Mouse (Mus musculus) myocyte (in vitro differentiated cells): ENCODE measurements around the gene Hist1h2ab. TPM values are rescaled to one million over a fixed set of nuclear protein-coding genes. Genes with fewer than 3 reads are reported as not detected.
A peak's percentile ranks its signal among the peaks of the same experiment; 100 is the strongest.
"Not testable (repeated sequence)": the region's sequence is repeated elsewhere in the genome, so short reads cannot be mapped to it uniquely, and the experiment has no call there.

Experiments used
- H3K27me3 ChIP-seq: one replicate; pipeline ENCODE4 v1.6.1; 2011; ENCODE audit not compliant: control insufficient read depth, insufficient read depth, insufficient read length
- H3K36me3 ChIP-seq: one replicate; pipeline ENCODE4 v1.6.1; 2011; ENCODE audit not compliant: control insufficient read depth, insufficient read depth
- H3K4me2 ChIP-seq: one replicate; pipeline ENCODE4 v1.6.1; 2011; ENCODE audit warnings: low read depth, control low read depth
- H3K4me3 ChIP-seq: one replicate; pipeline ENCODE4 v1.5.1; 2011; ENCODE audit warnings: mild to moderate bottlenecking, control low read depth, moderate library complexity
- H3K79me2 ChIP-seq: one replicate; pipeline ENCODE4 v1.6.1; 2011; ENCODE audit not compliant: control insufficient read depth, insufficient read depth
- H3ac ChIP-seq: one replicate; pipeline ENCODE4 v1.6.1; 2011; ENCODE audit not compliant: control insufficient read depth, insufficient read length
- CEBPB ChIP-seq: IDR thresholded peaks from 2 replicates; pipeline ENCODE4 v1.6.1; 2011; ENCODE audit warnings: mild to moderate bottlenecking, moderate library complexity; ENCODE audit not compliant: poor library complexity, insufficient read depth, severe bottlenecking
- E2F4 ChIP-seq: IDR thresholded peaks from one replicate; pipeline ENCODE4 v1.6.1; 2011; ENCODE audit warnings: mild to moderate bottlenecking, control low read depth, moderate library complexity; ENCODE audit not compliant: insufficient read depth
- MAX ChIP-seq: IDR thresholded peaks from one replicate; pipeline ENCODE4 v1.6.1; 2011; ENCODE audit warnings: low read depth, mild to moderate bottlenecking, control low read depth
- MYOD1 ChIP-seq, 3 experiments: IDR thresholded peaks; one replicate each; pipeline ENCODE4 v1.6.1; 2011; ENCODE audit warnings: control low read depth in 2 of 3, low read depth in 2 of 3, mild to moderate bottlenecking in 2 of 3, moderate library complexity in 1 of 3; ENCODE audit not compliant: insufficient read length in 2 of 3, control insufficient read depth in 1 of 3
- MYOG ChIP-seq, 3 experiments: IDR thresholded peaks; one replicate each; pipeline ENCODE4 v1.6.1; 2011; ENCODE audit warnings: control low read depth in 2 of 3, low read depth in 2 of 3, mild to moderate bottlenecking in 2 of 3; ENCODE audit not compliant: insufficient read length in 2 of 3, control insufficient read depth in 1 of 3, insufficient read depth in 1 of 3
- POLR2A ChIP-seq: IDR thresholded peaks from one replicate; pipeline ENCODE4 v1.6.1; 2011; ENCODE audit warnings: low read depth, mild to moderate bottlenecking, control low read depth, moderate library complexity; ENCODE audit not compliant: insufficient read length
- POLR2AphosphoS2 ChIP-seq: IDR thresholded peaks from one replicate; pipeline ENCODE4 v1.6.1; 2011; ENCODE audit warnings: low read depth, control low read depth; ENCODE audit not compliant: insufficient read length
- REST ChIP-seq: IDR thresholded peaks from one replicate; pipeline ENCODE4 v1.6.1; 2011; ENCODE audit warnings: mild to moderate bottlenecking, control low read depth, moderate library complexity; ENCODE audit not compliant: insufficient read depth, insufficient read length
- SRF ChIP-seq: IDR thresholded peaks from one replicate; pipeline ENCODE4 v1.6.1; 2011; ENCODE audit warnings: low read depth; ENCODE audit not compliant: control insufficient read depth, insufficient read length
- TCF12 ChIP-seq: IDR thresholded peaks from one replicate; pipeline ENCODE4 v1.6.1; 2011; ENCODE audit warnings: mild to moderate bottlenecking, control low read depth; ENCODE audit not compliant: poor library complexity, insufficient read depth, severe bottlenecking
- TCF3 ChIP-seq: IDR thresholded peaks from one replicate; pipeline ENCODE4 v1.6.1; 2011; ENCODE audit warnings: low read depth, control low read depth; ENCODE audit not compliant: insufficient read length
- USF1 ChIP-seq: IDR thresholded peaks from one replicate; pipeline ENCODE4 v1.6.1; 2011; ENCODE audit warnings: low read depth, mild to moderate bottlenecking, control low read depth, moderate library complexity
- polyA plus RNA-seq: library from polyadenylated mRNA; unstranded; fragments of >200 nt; fragmentation: generic; extraction: Trizol; gene quantifications from one replicate; pipeline ENCODE4 v1.2.1, GENCODE M21; 2012; ENCODE audit warnings: missing spikeins

The Hist1h2ab gene
- polyA plus RNA-seq, 1 experiment, result 2.1 TPM

GRCm38 (mm10) chr13:23764324-23765171, 13.6 kb downstream of the Hist1h2ab start:
- TF ChIP-seq POLR2A (peak; percentile 6), MYOD1 (IDR thresholded peaks at IDR 0.05; ENCODE audit: control insufficient read depth in 1 of 3, insufficient read length in 2 of 3, low read depth in 2 of 3) (no peak), POLR2AphosphoS2 (peak; percentile 67), MAX (no peak), E2F4 (no peak), USF1 (no peak), CEBPB (no peak), REST (no peak)
- no peaks in the 10 kb centered on the region for H3K36me3 ChIP-seq
- no peaks in the 10 kb centered on the region for H3K79me2 ChIP-seq
- H3K4me2 ChIP-seq, result peak overlapping the region; percentile 100
- no peaks in the 10 kb centered on the region for H3K27me3 ChIP-seq
- peak overlapping the region; percentile 29 for H3K4me3 ChIP-seq
- no peak overlapping the region for H3ac ChIP-seq

- H3K4me2 ChIP-seq, result no peak overlapping the region
- no peak overlapping the region for H3ac ChIP-seq
- H3K4me3 ChIP-seq, result peak overlapping the region; percentile 29
- no peaks in the 10 kb centered on the region for H3K79me2 ChIP-seq
- H3K36me3 ChIP-seq, result no peaks in the 10 kb centered on the region
- no peaks in the 10 kb centered on the region for H3K27me3 ChIP-seq
- TF ChIP-seq E2F4 (no peak), REST (no peak), CEBPB (no peak), POLR2AphosphoS2 (no peak)
Measured at GRCm38 (mm10) chr13:23765172-23765513, 14.2 kb downstream of the Hist1h2ab start.

- Histone ChIP-seq H3K36me3 (no peaks in the 10 kb centered on the region), H3K4me3 (no peak overlapping the region), H3K4me2 (no peak overlapping the region), H3K79me2 (no peaks in the 10 kb centered on the region), H3ac (no peak overlapping the region), H3K27me3 (no peaks in the 10 kb centered on the region)
- no peak for TF ChIP-seq CEBPB
- no peak for TF ChIP-seq TCF3
- no peak for TF ChIP-seq REST
- no peak for TF ChIP-seq POLR2A
Measured at GRCm38 (mm10) chr13:23766772-23767171, 15.8 kb downstream of the Hist1h2ab start.

GRCm38 (mm10) chr13:23768834-23769397, 18.0 kb downstream of the Hist1h2ab start:
- no peaks in the 10 kb centered on the region for H3K36me3 ChIP-seq
- no peak overlapping the region for H3K4me2 ChIP-seq
- no peaks in the 10 kb centered on the region for H3K79me2 ChIP-seq
- H3K27me3 ChIP-seq, result no peaks in the 10 kb centered on the region
- no peak overlapping the region for H3K4me3 ChIP-seq
- no peak overlapping the region for H3ac ChIP-seq
- no peak for TF ChIP-seq TCF12
- no peak for TF ChIP-seq POLR2AphosphoS2
- no peak for TF ChIP-seq TCF3
- no peak for TF ChIP-seq SRF
- TF ChIP-seq CEBPB, result no peak
- no peak for TF ChIP-seq REST
- no peak for TF ChIP-seq MYOG (IDR thresholded peaks at IDR 0.05; ENCODE audit: control insufficient read depth in 1 of 3, insufficient read depth in 1 of 3, insufficient read length in 2 of 3, low read depth in 2 of 3)
- no peak for TF ChIP-seq POLR2A
- TF ChIP-seq USF1, result no peak
- no peak for TF ChIP-seq MYOD1 (IDR thresholded peaks at IDR 0.05; ENCODE audit: control insufficient read depth in 1 of 3, insufficient read length in 2 of 3, low read depth in 2 of 3)
- no peak for TF ChIP-seq MAX
- no peak for TF ChIP-seq E2F4

DNA sequence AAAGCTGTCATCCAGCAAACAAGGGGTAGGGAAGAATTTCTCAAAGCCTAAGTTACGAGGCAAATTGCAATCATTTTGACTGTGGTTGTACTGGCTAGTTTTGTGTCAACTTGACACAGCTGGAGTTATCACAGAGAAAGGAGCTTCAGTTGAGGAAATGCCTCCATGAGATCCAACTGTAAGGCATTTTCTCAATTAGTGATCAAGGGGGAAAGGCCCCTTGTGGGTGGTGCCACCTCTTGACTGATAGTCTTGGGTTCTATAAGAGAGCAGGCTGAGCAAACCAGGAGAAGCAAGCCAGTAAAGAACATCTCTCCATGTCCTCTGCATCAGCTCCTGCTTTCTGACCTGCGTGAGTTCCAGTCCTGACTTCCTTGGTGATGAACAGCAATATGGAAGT, 18.7 kb downstream of the Hist1h2ab start, which contains the start of gene Trim38:
Trim38 (plus strand) TSS at position 301 of the 400 bp plus-strand sequence.
- not testable (repeated sequence) for H3K4me3 ChIP-seq, H3K4me2 ChIP-seq, H3K36me3 ChIP-seq, H3K27me3 ChIP-seq, H3K79me2 ChIP-seq, H3ac ChIP-seq
